In genomic region chr9:95254162-95254561, GRCm38 (mm10) we compare ENCODE assay signal across 14 mouse cellular contexts.
"Had no signal": no experiment of that assay in that cellular context is flagged by ENCODE, and none has a peak within 500 bp of the region (broad histone marks: within the 10 kb centered on the region; RNA-seq: fewer than 3 reads in every experiment).

No protein-coding gene starts in this region.

- H3K36me3 ChIP-seq: midbrain, embryonic 10.5 days; midbrain, embryonic 13.5 days had no signal

- DNase-seq: kidney, adult 8-10 months; kidney, postnatal 36 days; liver, postnatal 0 days; lung, embryonic 14.5 days; thymus, adult 18-20 months; thymus, postnatal 36 days had no signal

- ATAC-seq: liver, postnatal 0 days; lung, postnatal 0 days; midbrain, embryonic 13.5 days had no signal

- H3K4me1 ChIP-seq: midbrain, embryonic 10.5 days; midbrain, embryonic 13.5 days had no signal

- H3K4me3 ChIP-seq: megakaryocyte, embryonic 14.5 days; midbrain, embryonic 10.5 days; midbrain, embryonic 13.5 days had no signal

- H3K9ac ChIP-seq: liver, embryonic 14.5 days; liver, postnatal 0 days; lung, embryonic 14.5 days; midbrain, embryonic 13.5 days had no signal

- H3K27ac ChIP-seq: kidney, postnatal 0 days; liver, embryonic 14.5 days; macrophage; midbrain, embryonic 10.5 days; midbrain, embryonic 13.5 days had no signal

- H3K9me3 ChIP-seq: midbrain, embryonic 10.5 days; midbrain, embryonic 13.5 days had no signal

- H3K27me3 ChIP-seq: midbrain, embryonic 13.5 days had no signal

- H3K4me2 ChIP-seq: liver, embryonic 11.5 days; lung, embryonic 14.5 days; midbrain, embryonic 13.5 days had no signal
